Mouse (Mus musculus): ENCODE results near the gene Pcnx3.

DNA sequence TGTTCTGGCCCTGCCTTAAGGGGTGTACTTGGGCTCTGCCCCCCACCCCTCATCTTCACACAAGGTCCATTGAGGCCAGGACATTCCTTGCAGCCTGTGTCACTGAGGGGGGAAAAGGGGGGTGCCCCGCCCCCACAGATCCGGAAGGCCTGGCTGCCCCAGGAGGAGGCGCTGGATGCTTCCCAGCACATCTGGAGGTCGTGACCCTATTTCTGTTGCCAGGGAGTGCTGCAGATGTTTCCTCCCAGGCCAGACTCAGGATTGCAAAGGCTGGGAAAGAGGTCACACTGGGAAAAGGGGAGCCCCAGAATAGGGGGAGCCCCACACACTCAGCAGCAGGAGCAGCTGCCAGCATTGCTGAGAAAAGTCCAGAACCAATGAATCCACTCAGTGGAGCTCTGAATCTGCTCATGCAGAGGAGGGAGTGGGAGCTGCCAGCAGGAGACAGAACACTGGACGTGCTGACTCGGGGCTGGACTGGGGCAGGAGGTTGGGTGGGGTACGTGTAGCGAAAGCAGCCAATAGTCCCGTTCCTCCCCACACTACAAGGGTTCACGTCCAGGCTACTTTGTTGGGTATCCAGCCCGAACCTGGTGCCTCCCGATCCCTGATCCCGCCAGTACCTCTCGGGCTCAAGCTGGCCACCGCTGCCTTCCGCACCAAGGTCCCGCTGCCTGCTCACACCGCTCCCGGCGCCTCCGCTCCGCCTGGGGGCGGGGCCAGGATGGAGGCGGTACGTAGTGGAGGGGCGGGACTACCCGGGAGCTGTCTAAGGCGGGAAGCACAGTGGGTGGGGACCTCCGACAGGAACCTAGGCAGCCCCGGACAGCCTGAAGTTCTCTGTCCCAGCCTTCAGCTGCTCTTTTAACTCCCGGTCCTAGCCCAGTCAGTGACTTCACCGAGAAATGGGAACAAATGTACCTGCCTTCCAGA lies 25.5 kb downstream of the Pcnx3 start, which contains the start of gene Sipa1:
- TF ChIP-seq CTCF (conservative IDR thresholded peaks at IDR 0.05; ENCODE audit: insufficient read depth, insufficient read length, low read depth, low read length) (no peak), POLR2A (IDR thresholded peaks at IDR 0.05; ENCODE audit: low read depth, low read length) (peak; percentile 79)

Measured in kidney, adult 2 months (tissue).